Mouse (Mus musculus) cerebellum, adult 2 months (tissue): ENCODE data around the gene Hpgd.

Experiments
- CTCF ChIP-seq: fragments of 200-500 bp; IDR thresholded peaks from 2 replicates; pipeline ENCODE4 v1.5.1; 2011; ENCODE audit warnings: low read depth, mild to moderate bottlenecking, control low read depth, low read length, moderate library complexity, borderline replicate concordance; ENCODE audit not compliant: insufficient read depth
- POLR2A ChIP-seq: fragments of 200-500 bp; IDR thresholded peaks from 2 replicates; pipeline ENCODE4 v1.6.1; 2011; ENCODE audit warnings: low read length, control low read depth, borderline replicate concordance; ENCODE audit not compliant: insufficient read depth

DNA sequence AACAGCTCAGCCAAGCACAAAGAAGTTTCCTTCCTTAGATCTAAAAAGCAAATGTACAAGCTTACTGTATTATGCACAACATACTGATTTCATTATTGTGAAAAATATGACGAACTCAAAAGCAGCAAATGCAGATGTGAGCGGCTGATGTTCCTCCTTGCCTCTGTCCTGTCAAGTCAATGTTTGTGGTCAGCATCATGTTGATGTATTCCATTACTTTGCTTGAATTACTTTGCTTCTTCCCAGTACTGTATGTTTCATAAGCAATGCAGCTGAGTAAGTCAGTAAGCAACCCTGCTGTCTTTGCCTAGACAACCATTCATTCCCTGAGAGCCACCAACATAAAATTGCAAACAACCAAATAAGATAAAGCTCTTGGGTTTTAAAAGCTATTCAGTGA is 7.7 kb upstream of the Hpgd start:
- TF ChIP-seq CTCF (no peak), POLR2A (no peak)
